Mouse (Mus musculus): Measurements from ENCODE around the gene Tgm2. TPM values are rescaled to one million over a fixed set of nuclear protein-coding genes. Genes with fewer than 3 reads are reported as not detected.
A peak's percentile ranks its signal among the peaks of the same experiment; 100 is the strongest.

Gene Tgm2
- 100 to 1,000 TPM; 211 to 296 (median 238) TPM for total RNA-seq (2022)

DNA sequence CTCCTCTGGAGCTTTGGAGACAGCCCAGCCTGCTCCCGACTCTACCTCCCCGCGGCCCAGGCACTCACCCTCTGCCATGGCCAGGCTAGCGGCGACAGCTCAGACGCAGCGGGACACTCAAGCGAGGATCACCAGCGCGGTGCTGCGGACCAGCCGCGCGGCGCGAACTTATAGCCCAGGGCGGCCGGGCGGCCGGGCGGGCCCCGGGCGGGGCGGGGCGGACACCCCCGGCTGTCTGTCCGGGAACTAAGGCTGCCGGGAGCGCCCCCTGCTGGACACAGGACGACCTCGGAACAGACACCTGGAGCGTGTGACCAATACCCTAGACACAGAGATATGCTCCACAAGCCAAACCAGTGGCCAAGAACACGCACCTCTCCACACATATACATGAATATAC lies at the start of gene Tgm2:
Tgm2 (minus strand) TSS at position 214 of the 400 bp plus-strand sequence.
- peak; percentile 95 for DNase-seq (ENCODE audit: low spot score)

DNA sequence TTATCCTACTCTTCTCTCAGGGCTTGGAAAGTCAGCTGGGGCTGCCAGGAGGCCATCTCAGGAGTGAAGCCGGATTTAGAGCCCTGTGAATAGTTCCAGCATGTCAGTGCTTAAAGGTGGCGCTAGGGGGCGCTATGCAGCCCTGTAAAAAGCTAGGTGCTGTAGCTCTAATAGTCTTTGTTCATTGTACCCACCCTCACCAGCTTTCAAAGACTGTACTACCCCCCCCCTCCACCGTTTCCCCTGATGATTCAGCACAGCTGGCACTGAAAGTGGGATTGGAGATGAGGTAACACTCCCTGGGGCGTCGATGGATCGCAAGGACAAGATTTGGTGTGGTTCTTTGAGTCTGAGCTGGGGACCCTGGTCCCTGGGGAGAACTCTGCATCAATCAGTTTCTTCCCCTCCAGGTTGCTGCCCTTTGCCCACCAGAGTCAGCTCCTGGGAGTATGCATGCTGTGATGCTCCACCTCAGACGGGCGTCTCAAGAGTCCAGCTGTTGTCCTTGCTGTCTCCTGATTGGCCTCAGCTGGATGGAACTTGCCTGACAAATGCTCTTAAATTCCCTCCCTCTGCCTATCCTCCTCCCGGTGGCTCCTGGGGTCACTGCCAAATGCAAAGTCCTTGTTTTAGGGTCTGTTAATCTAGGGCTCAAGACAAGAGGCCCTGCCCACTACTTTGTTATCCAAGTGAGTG lies 48.9 kb upstream of the Tgm2 start:
- no peak for DNase-seq (ENCODE audit: low spot score)

DNA sequence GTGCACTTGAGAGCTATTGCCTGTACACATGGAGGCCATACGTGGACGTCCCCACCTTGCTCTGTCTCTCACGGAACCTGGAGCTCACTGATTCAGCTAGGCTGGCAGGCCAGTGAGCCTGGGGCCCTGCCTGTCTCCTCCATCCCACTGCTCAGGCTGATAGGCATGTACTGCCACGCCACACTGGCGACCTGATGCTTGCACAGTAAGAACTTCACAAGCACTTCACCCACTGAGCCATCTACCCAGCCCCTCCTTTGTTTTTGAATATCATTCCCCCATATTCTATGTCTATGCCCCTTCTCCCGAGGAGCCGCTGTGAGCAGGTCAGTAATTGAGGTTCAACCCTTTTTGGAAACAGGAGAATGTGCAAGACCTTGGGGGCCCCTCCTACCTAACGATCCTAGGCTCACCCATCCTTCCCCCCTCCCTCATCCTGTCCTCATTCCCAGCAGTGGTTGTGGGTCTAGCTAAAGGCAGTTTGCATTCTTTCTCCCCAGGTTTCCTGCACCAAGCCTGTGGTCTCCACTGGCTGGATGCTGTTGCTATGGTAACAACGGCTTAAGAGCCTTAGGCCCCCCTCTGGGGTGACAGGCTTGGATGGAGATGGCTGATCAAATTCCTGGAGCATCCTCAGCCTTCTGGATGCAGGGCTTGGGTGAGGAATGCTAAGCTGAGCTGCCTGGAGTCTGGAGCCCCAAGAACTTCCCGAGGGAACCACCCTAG lies 47.5 kb upstream of the Tgm2 start:
- no peak for DNase-seq (ENCODE audit: low spot score)

DNA sequence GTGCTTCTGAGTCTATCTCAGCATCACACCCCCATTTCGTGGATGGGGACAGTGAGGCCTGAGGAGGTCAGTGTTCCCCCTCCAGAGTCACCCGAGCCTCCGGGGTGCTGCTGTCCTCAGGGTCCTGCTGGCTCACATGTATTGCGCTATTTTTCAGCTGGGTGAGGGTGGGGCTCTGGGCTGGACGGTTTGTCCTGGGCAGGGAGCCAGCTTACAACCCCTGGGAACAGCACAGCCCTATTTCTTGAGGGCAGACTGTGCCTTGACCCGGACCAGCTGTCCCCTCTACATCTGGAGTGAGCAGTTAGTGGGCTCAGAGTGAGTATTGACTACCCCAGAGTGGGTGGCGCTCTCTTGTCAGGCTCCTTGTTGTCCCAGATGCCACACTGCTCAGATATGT lies 44.9 kb upstream of the Tgm2 start:
- peak; percentile 76 for DNase-seq (ENCODE audit: low spot score)

DNA sequence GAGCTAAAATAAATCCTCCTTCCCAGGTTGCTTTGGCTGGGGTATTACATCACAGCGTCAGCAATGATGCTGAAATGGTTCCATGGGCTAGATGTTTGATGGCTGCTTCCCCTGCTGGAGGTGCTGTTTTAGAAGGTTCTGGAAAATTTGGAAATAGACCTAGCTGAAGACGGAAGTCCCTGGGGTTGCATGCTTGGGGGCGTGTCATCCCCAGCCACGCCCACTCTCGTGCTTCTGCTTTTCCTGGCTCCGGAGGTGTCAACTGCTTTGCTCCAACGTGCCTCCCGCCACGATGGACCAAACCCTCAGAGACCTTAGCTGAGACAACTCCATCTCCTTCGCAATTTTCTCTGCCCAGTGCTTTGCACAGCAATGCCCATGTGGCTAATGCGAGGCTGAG lies 43.2 kb upstream of the Tgm2 start:
- DNase-seq (ENCODE audit: low spot score): no peak

DNA sequence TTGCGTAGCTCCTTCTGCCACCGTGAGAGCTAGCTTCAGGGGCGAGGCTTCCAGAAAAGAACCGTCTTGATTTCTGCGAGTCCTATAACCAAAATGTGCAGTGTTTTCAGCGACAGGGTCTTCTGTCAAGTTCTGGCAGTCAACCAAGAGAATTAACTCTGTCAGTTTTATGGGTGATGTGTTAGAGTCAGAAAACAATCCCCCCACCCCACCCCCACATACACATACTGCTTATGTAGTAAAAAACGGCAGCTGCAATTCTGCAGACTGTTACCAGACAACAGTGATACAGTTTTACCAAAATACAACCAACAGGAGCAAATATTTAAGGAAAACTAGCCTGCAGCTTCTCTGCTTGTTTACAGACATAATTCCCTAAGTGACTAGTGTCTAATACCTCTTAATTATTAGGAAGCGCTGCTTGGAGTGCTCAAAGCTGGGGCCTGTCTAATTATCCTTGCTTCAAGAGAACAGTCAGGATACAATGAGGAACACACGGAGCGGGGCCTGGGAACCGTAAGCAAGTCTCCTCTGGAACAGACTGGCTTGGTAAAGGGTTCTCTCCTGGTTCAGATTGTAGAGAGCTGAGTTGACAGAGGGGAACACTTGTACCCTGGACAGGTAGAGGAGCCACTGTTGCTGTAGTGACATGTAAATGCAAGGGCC lies 40.1 kb upstream of the Tgm2 start:
- no peak for DNase-seq (ENCODE audit: low spot score)

DNA sequence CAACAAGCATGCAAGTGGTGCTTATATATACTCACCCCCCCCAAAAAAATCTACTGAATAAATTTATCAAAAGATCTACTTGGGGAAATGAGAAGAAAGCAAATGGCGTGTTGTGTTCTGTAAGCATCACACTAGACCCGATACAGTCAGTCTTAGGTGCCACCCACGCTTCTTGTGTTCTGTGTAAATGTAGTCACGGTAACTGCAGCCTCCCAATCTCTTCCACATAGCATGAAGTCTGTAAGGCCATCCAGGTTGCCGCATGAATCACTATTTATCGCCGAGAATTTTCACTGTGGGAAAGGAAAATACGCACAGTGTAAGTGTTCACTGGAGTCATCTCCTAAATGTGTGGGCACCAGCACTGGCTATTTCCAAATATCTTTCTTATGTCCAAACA lies 37.0 kb upstream of the Tgm2 start:
- no peak for DNase-seq (ENCODE audit: low spot score)

DNA sequence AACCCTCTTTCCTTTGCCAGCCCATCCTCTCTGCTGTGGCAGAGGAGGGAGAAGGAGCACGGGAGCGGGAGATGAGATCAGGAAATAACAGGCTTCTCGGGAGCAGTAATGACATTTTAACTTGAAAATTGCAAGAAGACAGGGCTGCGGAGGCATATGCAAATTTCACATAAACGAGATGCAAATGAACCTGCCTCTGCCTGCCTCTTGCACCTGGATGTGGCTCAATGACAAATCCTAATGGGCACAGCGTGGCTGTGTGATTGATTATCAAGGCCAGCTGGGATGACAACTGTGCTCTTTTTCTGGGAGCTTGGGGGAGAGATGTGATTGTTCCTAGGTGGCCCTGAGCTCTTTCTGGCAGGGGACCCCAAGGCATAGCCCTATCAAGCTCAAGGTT lies 35.7 kb upstream of the Tgm2 start:
- DNase-seq (ENCODE audit: low spot score): no peak

DNA sequence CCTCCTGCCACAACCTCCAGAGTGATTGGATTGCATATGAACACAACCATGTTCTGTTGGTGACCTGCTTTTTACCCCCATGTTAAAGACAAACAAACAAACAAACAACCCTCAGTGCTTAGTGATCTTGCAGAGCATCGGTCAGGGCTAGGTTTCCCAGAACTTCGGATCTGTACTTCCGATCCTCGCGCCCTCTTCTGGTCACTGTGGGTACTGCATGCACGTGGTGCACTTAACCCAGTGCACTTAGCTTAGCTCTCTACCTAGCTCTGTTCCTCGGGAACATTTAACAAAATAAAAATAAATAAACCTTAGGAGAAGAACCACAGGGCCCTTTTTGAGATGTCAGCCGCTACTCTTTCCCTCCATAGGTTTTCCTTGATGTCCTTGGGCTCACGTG lies 34.6 kb upstream of the Tgm2 start:
- DNase-seq (ENCODE audit: low spot score): no peak

DNA sequence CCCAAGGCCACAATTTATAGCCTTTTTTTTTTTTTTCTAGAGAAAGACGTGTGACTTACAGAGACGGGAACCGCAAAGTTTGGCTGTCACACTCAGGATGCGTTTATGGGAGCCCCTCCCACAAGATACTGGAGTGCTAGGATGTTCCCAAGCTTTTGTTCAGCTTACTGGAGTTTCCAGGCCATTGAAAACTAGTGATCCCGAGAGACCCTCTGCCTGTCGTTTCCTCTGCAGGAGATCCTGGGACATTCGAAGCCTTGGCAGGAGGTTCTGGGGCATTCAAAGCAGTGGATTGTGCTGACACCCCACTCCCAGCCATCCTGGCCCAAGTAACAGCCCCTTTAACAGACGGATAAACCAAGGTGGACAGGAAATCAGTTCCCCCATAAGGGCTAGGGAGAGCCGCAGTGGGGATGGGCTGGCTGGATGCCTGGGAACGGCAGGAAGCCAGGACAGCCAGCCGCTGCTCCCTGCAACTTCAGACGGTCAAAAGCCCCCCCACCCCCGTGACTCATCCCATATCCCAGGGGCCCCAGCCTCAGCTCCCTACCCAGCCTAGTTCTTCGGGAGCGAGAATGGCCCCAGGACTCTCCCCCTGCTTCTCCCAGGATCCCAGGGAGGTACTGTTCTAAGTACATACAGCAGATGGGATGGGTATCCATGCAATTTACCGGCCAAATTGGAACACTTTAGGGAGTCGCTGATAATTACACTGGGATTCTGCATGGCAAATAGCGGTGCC lies 33.3 kb upstream of the Tgm2 start:
- peak; percentile 63 for DNase-seq (ENCODE audit: low spot score)

DNA sequence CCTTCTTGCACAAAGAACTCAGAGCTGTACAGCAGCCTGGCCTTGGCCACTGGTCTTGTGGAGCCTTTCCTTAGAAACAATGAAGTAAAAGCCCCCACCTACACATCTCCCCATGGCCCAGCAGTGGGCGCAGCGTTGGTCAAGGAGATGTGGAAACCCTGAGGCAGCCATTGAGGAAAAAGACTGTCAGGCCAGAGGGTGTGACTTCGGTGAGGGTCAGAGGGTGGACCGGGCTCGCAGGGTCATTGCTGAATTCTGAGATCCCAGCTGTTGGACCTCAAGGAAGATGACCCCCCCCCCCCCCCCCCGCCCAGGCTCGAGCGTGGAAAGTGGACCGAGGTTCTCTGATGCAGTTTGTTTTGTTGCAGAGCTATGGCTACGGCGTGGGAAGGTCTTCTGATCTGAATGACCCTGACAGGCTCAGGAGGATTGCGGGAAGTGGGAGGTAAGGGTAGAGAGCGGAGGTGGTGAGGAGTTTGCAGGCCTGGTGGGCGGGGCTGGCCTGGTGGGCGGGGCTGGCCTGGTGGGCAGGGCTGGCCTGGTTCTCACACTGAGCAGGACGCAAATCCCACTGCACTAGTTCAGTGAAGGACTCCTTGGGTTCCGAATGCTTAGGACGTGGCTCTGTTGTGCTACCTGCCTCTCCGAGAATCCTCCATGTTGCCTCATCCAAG lies 32.6 kb upstream of the Tgm2 start:
- peak; percentile 82 for DNase-seq (ENCODE audit: low spot score)

DNA sequence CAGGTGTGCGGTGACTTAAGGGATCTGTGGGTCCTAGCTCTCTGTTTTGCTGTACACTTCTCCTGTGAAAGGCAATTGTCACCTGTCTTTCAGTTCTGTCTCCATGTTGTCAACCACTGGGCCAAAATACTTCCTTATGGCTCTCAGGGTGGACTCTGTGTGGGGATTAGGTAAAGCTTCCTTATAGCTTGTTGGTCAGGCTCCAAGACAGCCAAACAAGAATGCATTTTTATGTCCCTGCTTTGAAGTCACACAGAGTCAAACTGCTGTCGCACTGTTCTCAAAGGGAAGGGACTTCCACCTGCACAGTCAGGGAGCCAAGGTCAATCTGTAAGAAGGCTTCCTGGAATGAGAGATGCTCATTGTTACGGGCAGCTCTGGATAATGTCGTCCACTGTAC lies 31.9 kb upstream of the Tgm2 start:
- no peak for DNase-seq (ENCODE audit: low spot score)

DNA sequence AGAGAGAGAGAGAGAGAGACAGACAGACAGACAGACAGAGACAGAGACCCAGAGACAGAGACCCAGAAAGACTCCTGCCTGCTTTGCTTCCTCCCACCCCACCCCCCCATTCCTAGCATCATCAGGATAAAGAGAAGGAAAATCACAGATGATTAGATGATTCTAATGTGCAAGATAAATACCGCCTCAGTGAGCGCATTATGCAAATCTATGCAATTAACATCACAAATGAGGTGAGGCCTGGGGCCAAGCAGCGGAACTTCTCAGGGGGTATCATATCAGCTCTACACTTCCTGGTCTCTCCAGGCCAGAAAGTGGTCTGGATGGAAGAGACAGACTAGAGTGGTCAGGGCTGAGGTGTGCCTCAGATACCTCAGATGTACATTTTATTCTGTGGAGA lies 31.3 kb upstream of the Tgm2 start:
- no peak for DNase-seq (ENCODE audit: low spot score)

DNA sequence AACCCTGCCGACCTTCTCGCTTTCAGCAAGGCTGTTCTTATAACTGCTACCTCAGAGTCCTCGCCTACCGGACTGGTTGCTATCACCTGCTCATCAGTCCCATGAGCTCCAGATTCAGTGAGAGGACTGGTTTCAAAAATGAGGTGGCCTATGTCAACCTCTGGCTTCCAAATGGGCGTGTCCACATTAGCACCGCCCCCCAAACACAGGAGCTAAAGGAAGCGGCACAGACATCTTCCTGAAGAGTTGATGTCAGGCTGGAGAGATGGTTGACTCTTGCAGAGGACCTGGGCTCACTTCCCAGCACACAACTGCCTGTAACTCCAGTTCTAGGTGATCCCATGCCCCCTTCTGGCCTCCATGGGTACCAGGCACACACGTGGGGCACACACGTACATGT lies 30.5 kb upstream of the Tgm2 start:
- DNase-seq (ENCODE audit: low spot score): no peak

DNA sequence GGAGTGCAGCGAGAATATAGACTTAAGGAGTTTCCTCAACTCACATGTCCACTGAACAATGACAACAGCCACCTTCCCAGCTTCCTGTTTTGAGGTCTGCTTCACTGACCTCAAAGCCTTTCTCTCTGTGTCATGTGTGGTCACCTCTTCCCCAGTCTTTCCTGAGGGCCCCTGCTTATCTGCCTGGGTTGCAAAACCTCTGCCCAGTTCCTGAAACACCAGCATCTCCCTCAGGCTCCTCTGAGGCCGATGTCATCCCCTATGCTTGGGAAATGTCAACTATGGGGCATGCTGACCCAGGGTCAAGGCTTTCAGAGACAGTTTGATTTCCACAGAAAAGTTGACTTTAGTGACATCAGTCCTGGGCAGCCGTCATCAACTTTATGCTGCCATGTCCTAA lies 29.2 kb upstream of the Tgm2 start:
- no peak for DNase-seq (ENCODE audit: low spot score)

DNA sequence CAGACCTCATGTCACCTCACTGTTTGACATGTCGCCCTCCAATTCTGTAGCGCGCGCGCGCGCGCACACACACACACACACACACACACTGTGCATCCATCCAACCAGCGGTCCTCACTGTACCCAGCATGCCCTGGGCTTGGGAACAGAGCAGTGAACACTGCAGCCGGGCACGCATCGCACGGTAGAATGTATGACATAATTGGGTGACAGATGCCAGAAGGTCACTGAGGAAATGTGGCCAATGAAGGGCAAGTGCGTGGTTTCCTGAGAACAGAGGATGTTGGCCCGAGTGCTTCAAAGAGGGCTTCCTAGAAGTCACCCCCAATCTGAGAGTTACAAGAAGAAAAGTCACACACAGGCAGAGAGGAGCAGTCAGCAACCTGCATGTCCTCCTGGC lies 28.7 kb upstream of the Tgm2 start:
- no peak for DNase-seq (ENCODE audit: low spot score)

DNA sequence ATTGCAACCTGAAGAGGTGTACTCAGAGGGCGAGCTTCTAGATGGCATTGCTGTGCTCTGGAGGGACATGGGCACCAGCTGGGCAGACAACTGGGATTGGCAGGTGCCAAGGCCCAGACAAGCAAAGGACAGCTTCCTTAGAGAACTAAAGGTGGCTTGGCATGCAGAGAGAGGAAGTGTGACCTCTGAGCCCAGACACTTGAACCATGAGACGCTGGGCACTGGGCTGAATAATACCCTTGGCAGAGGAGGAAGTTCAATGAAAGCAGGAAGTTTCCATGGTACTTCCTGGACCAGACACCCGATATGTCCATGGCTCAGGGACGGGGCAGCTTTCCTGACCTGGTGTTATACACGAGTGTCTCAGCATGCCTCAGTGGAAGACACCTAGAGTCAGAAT lies 28.2 kb upstream of the Tgm2 start:
- no peak for DNase-seq (ENCODE audit: low spot score)

DNA sequence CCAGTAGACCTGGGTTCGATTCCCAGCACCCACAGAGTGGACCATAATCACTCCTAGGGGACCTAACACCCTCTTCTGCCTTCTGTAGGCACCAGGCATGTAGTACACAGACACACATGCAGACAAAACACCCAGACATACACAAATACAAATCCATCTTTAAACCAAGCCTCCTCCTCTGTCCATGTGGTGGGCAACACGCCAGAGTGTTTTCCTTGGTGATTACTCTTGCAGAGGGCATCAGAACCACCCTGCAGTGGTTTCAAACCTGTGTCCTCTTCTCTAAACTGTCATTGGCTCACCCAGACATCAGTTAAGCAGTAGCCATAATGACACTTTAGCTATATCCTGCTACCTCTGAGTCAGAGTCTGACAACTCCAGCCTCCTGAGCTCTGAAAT lies 24.2 kb upstream of the Tgm2 start:
- DNase-seq (ENCODE audit: low spot score): no peak

DNA sequence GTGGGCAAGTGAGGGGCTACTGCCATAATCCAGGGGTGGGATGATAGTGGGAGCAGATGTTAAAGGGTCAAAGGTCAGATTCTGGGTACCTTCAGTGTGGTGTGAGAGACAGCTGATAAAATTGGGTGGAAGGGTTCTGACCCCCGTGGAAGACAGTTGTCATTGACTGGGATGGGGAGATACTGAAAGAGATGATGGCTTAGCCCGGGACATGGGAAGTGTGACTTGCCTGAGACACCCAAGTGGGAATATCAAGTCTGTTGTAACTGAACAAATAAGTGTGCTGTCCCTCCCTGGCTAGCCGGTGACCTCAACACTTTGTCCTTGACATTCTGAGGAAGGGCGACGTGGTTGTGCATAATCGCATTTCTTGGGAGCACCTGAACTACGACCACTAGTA lies 23.5 kb upstream of the Tgm2 start:
- DNase-seq (ENCODE audit: low spot score): no peak

DNA sequence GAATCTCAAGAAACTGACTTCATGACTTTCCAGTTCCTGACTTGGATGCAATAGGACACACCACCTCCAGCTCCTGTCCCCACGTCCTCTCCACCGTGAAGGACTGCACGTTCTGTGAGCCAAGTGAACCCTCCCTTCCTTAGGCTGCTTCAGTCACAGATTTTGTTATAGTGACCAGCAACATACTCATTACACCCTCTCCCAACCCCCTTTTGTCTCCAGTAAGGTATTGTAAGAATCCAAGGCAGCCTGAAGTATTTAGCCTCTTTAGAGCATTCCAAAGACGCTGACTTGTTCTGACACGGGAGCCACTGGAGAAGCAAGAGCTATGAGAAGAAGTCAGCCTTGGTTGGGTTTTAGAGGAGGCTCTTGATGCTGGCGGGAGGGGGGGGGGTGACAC lies 23.1 kb upstream of the Tgm2 start:
- no peak for DNase-seq (ENCODE audit: low spot score)

DNA sequence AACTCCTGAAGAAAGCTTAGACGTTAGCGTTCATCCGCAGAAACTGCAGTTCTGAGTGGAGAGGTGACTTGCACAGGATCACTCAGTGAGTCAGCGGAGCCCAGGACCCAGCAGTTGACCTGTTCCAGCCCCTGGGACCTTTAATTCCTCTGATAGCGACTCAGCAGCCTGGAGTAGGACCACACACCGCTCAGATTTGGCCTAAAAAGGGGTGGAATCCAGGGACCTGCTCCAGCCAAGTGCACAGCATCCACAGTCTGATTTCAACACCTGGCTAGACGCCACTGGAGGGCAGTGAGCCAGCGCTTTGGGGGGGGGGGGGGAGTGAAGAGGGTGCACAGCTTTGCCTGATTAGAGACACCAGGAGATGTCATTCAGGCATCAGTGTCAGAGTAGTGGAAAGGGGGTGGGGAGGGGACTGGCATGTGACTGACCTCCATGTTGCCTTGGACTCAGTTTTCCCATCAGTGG lies 22.5 kb upstream of the Tgm2 start:
- no peak for DNase-seq (ENCODE audit: low spot score)

Data from heart, adult 8-10 months (tissue).